Mouse (Mus musculus): ENCODE measurements at regions not wholly inside any gene's neighbourhood (a gene's known extent, or its start where the extent isn't known, plus 50 kb on each side); places are given as distances from the start of the nearest gene placed in this dataset.

DNA sequence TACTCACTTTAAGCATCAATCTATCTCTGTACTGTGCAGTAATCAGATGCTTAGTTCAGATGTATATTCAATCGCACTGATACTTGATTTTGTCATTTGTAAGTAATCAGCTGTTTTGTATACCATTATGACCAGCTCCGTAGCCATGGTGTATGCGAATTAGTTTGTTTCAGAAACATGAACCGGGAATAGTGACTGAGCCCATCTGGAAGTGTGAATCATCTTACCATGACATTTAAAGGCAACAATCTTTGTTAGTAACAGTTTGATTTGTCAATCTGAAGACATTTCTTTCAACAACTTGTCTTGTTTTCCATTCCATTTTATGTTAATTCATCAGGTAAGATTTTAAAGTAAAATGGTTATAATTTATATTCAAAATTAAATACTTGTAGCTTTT is 53.2 kb upstream of the Arhgap32 start:
- no peak overlapping the region for H3K4me2 ChIP-seq (replicated peaks)
- no peak overlapping the region for H3K9ac ChIP-seq
- WGBS, result 58% methylated on average over 4 of the region's 4 CpGs
- no peak overlapping the region for H3K27ac ChIP-seq
- H3K4me1 ChIP-seq (replicated peaks; ENCODE audit: control insufficient read depth, insufficient read depth, low read length), result 0 out of 2 replicates have a peak, but pooled peaks cover 3% of the 10 kb centered on the region
- DNase-seq (ENCODE audit: low spot score) (no peak), ATAC-seq (ENCODE audit: low FRiP score) (no peak)
- no peaks in the 10 kb centered on the region for H3K27me3 ChIP-seq (ENCODE audit: control insufficient read depth, insufficient read depth, low read length)
- H3K36me3 ChIP-seq (replicated peaks; ENCODE audit: control insufficient read depth, insufficient read depth), result no peaks in the 10 kb centered on the region
- H3K4me3 ChIP-seq (replicated peaks; ENCODE audit: low read length), result no peak overlapping the region
- H3K9me3 ChIP-seq (ENCODE audit: control insufficient read depth, low read length), result no peaks in the 10 kb centered on the region

DNA sequence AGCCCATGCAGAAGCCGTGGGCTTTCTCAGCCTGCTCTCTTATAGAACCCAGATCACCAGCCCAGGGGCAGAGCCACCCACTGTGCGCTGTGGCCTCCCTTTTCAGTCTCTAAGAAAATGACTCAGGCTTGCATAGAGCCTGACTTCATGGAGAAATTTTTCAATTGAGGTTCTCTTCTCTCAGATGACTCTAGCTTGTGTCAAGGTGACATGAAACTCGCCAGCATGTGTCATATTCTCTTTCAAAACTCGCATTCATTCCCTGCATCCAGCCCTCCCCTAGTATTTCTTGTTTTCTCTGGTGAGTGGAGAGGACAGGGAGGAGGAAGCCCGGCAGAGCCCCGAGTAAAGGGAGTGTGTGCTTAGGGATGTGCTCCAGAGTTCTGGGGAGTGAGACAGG is 52.4 kb upstream of the Arhgap32 start:
- Histone ChIP-seq H3K4me2 (replicated peaks) (no peak overlapping the region), H3K9ac (no peak overlapping the region), H3K27ac (no peak overlapping the region), H3K9me3 (ENCODE audit: control insufficient read depth, low read length) (no peaks in the 10 kb centered on the region), H3K4me3 (replicated peaks; ENCODE audit: low read length) (no peak overlapping the region), H3K27me3 (ENCODE audit: control insufficient read depth, insufficient read depth, low read length) (no peaks in the 10 kb centered on the region), H3K36me3 (replicated peaks; ENCODE audit: control insufficient read depth, insufficient read depth) (no peaks in the 10 kb centered on the region), H3K4me1 (replicated peaks; ENCODE audit: control insufficient read depth, insufficient read depth, low read length) (no peaks in the 10 kb centered on the region)
- 59% methylated on average over 6 of the region's 6 CpGs for WGBS
- ATAC-seq (ENCODE audit: low FRiP score) (no peak), DNase-seq (ENCODE audit: low spot score) (no peak)

DNA sequence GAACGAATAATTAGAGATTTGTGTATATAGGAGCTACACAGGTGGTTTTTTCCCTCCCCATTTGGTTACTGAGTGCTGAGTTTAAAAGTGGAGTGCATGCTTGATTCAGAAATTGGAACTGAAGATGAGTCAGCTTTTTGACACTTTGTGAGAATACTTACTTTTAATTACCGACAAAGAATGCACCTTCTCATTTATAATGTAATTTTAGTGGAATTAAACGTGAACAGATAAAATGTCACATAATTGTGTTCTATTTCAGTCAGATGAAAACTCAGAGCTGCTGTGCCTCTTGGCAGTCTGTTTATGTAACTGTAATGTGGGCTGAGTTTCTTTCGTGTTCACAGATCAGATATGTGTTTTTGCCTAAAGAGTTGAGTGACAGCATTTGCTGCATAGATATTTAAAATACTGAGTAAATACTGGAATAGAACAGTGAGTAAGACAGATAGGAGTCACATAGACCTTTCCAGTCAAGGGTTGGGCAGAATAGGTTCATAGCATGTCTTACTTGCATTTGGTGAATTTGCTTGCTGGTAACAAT is 51.9 kb upstream of the Arhgap32 start:
- WGBS, result 87% methylated on average over 4 of the region's 4 CpGs
- Histone ChIP-seq H3K27ac (no peak overlapping the region), H3K4me2 (replicated peaks) (no peak overlapping the region), H3K4me1 (replicated peaks; ENCODE audit: control insufficient read depth, insufficient read depth, low read length) (no peaks in the 10 kb centered on the region), H3K4me3 (replicated peaks; ENCODE audit: low read length) (no peak overlapping the region), H3K36me3 (replicated peaks; ENCODE audit: control insufficient read depth, insufficient read depth) (no peaks in the 10 kb centered on the region), H3K27me3 (ENCODE audit: control insufficient read depth, insufficient read depth, low read length) (no peaks in the 10 kb centered on the region), H3K9me3 (ENCODE audit: control insufficient read depth, low read length) (no peaks in the 10 kb centered on the region), H3K9ac (no peak overlapping the region)
- ATAC-seq (ENCODE audit: low FRiP score) (no peak), DNase-seq (ENCODE audit: low spot score) (no peak)
